Mouse (Mus musculus): ENCODE results near the gene Gulp1. TPM values are rescaled to one million over a fixed set of nuclear protein-coding genes. Genes with fewer than 3 reads are reported as not detected.

Gulp1 gene
- polyA plus RNA-seq (2014; fragmentation: Illumina TruSeq; extraction: RNeasy Lipid Tissue Mini Kit (QIAGEN cat#74804); ENCODE audit: low read depth, low replicate concordance) = 0.98 TPM

DNA sequence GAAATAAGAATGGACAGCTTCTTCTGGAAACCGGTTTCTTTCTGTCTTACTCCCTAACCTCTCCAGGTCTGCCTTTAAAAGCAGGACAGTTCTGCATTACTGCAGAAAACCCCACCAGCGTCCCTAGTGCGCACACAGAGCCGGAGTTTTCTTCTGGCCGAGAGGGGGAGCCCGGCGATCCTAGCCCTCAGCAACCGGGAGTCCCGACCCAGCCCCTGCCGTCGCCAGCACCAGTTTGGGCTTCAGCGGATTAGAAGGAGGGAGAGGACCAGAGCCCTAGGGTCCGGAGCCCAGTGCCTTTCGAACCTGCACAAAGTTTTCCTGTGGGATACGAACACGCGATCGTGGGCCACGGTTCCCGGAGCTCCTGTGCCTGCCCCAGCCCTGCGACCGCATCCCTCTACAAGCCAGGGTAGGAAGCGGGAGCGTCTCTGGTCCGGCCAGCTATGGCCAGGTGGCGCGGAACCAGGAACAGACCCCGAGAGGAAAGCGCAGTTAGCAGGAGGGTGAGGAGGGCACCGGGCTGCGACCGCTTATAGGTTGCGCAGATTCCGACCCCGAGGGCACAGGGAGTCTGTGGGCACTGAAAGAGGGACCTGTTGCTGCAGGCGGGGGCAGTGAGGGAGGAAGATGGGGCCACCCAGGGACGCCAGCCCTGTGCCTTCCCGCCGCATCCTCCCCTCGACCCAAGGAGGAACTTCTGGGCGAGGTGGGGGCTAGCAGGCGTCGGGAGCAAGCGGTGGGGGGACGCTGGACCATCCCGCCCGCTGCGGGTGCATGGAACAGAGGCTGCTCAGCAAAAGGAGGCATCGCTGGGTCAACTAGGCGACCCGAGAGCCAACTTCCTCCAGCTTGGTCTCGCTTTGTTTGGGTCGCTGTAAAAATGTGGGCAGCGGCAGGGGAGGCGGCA, at the start of gene Gulp1:
Gulp1 (plus strand) TSS at position 51 of the 910 bp plus-strand sequence.

All from liver, adult 10 weeks (tissue).